Mouse (Mus musculus): ENCODE results near the gene Frk. TPM values are rescaled to one million over a fixed set of nuclear protein-coding genes. Genes with fewer than 3 reads are reported as not detected.
"Not testable (repeated sequence)": the region's sequence is repeated elsewhere in the genome, so short reads cannot be mapped to it uniquely, and the experiment has no call there.

Frk gene
- polyA plus RNA-seq, 1 experiment, result 0.42 TPM

DNA sequence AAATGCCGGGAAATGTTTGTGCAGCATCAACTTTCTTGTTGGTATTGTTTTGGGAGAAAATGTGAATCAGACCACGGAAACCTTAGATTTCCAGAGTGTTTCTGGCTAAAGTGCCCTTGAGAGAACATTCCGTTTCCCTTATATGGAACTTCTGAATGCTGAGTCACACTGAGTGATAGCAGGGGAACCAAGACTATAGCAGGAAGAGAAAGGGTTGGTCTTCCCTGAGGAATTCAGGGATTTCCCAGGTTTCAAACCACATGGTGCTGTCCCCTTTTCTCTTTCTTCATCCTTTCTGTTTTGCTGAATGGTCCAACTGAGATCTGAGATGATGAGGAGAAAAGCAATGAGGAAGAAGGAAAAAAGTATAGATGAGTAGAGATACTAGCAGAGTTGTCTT, 135.3 kb downstream of the Frk start:
- TF ChIP-seq CTCF (IDR thresholded peaks at IDR 0.05; ENCODE audit: low read depth, low read length), result no peak
- TF ChIP-seq EP300 (IDR thresholded peaks at IDR 0.05; ENCODE audit: insufficient read depth, low read depth, low read length), result no peak
- no peak for TF ChIP-seq POLR2A (IDR thresholded peaks at IDR 0.05; ENCODE audit: insufficient read depth, low read length)
- Histone ChIP-seq H3K4me1 (ENCODE audit: control insufficient read depth, insufficient read depth, low read length) (no peaks in the 10 kb centered on the region), H3K9me3 (replicated peaks; ENCODE audit: control insufficient read depth, insufficient read depth, low read length, poor library complexity, severe bottlenecking) (no peaks in the 10 kb centered on the region; the same call in 1 of the 2 replicates), H3K4me3 (ENCODE audit: low read depth, low read length) (no peak overlapping the region), H3K27me3 (ENCODE audit: control insufficient read depth, insufficient read depth, low read length, poor library complexity, severe bottlenecking) (no peaks in the 10 kb centered on the region), H3K9ac (ENCODE audit: low read depth, poor library complexity, severe bottlenecking) (no peak overlapping the region), H3K36me3 (ENCODE audit: control insufficient read depth, insufficient read depth, low read length, poor library complexity, severe bottlenecking) (no peaks in the 10 kb centered on the region), H3K27ac (ENCODE audit: insufficient read depth, low read length) (no peak overlapping the region)

DNA sequence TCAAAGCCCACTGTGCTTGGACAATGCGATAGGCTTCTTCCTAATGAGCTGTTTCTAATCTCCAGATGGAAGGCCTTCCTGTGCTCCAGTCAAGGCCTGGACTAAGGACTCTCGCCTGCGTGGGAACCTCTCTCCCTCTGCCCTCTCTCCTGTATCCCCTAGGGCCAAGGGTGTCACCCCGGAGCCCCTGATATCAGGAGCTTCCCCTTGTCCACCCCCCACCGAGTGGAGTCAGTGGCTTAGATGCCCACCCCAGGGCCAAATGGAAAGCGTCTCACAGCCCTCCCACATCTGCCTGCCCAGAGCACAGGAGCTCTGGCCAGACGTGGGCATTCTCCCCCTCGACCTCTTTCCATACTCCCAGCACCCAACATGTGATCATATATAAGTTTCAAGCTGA, 137.3 kb downstream of the Frk start:
- not testable (repeated sequence) for H3K9ac ChIP-seq (ENCODE audit: low read depth, poor library complexity, severe bottlenecking); H3K27me3 ChIP-seq (ENCODE audit: control insufficient read depth, insufficient read depth, low read length, poor library complexity, severe bottlenecking); H3K9me3 ChIP-seq (replicated peaks; ENCODE audit: control insufficient read depth, insufficient read depth, low read length, poor library complexity, severe bottlenecking); H3K36me3 ChIP-seq (ENCODE audit: control insufficient read depth, insufficient read depth, low read length, poor library complexity, severe bottlenecking); H3K4me1 ChIP-seq (ENCODE audit: control insufficient read depth, insufficient read depth, low read length); H3K27ac ChIP-seq (ENCODE audit: insufficient read depth, low read length); H3K4me3 ChIP-seq (ENCODE audit: low read depth, low read length)

DNA sequence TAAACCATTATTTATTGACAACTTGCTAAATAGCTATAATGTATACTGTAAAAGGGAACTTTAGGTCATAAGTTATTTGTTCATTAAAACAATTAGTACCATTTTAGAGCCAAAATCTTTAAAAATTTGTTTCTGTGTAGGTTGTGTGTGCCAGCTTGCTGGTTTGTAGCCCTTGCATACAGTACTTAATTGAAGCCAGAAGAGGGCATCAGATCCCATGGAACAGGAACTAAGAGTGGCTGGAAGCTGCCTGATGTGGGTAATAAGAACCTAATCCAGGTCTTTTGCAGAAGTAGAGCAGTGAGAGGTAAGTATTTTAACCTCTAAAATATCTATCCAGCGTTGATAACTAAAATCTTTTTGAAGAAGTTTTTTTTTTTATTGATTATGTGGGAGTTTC, 155.0 kb downstream of the Frk start:
- H3K27me3 ChIP-seq (ENCODE audit: control insufficient read depth, insufficient read depth, low read length, poor library complexity, severe bottlenecking), result no peaks in the 10 kb centered on the region
- TF ChIP-seq CTCF (IDR thresholded peaks at IDR 0.05; ENCODE audit: low read depth, low read length) (no peak), POLR2A (IDR thresholded peaks at IDR 0.05; ENCODE audit: insufficient read depth, low read length) (no peak), EP300 (IDR thresholded peaks at IDR 0.05; ENCODE audit: insufficient read depth, low read depth, low read length) (no peak)
- no peaks in the 10 kb centered on the region for H3K36me3 ChIP-seq (ENCODE audit: control insufficient read depth, insufficient read depth, low read length, poor library complexity, severe bottlenecking)
- H3K27ac ChIP-seq (ENCODE audit: insufficient read depth, low read length), result no peak overlapping the region
- no peaks in the 10 kb centered on the region for H3K4me1 ChIP-seq (ENCODE audit: control insufficient read depth, insufficient read depth, low read length)
- no peak overlapping the region for H3K9ac ChIP-seq (ENCODE audit: low read depth, poor library complexity, severe bottlenecking)
- H3K4me3 ChIP-seq (ENCODE audit: low read depth, low read length), result no peak overlapping the region
- no peaks in the 10 kb centered on the region for H3K9me3 ChIP-seq (replicated peaks; ENCODE audit: control insufficient read depth, insufficient read depth, low read length, poor library complexity, severe bottlenecking)

Other genes starting within 250 kb of the Frk start
- gene Tspyl1, start 201.2 kb upstream of the Frk start, polyA plus RNA-seq (2011; ENCODE audit: insufficient read depth, insufficient read length, low read depth, missing spikeins), result 35.3 and 36.8 TPM in 2 replicates
- 1.2 and 1.8 TPM in 2 replicates for gene Tspyl4, start 186.0 kb upstream of the Frk start, polyA plus RNA-seq (2011; ENCODE audit: insufficient read depth, insufficient read length, low read depth, missing spikeins)
- 0.49 TPM in 1 of 2 replicates, not detected in the other for gene Col10a1, start 93.4 kb upstream of the Frk start, polyA plus RNA-seq (2011; ENCODE audit: insufficient read depth, insufficient read length, low read depth, missing spikeins)
- 17.6 and 19.4 TPM in 2 replicates for gene Nt5dc1, start 64.8 kb upstream of the Frk start, polyA plus RNA-seq (2011; ENCODE audit: insufficient read depth, insufficient read length, low read depth, missing spikeins)

All from ES-Bruce4 (cell line).